Mouse (Mus musculus) right cerebral cortex, postnatal 36 days (tissue): ENCODE measurements around the gene Sstr2.
"Not testable (repeated sequence)": the region's sequence is repeated elsewhere in the genome, so short reads cannot be mapped to it uniquely, and the experiment has no call there.

Source experiments
- DNase-seq, 2 experiments: peaks; one replicate each; pipeline ENCODE4 v3.0.0; 2022; ENCODE audit warnings: low spot score in 2 of 2, mixed read lengths in 1 of 2

Gene Sstr2

GRCm38 (mm10) chr11:113656511-113656932 lies 37.4 kb downstream of the Sstr2 start:
- DNase-seq: no peak

DNA sequence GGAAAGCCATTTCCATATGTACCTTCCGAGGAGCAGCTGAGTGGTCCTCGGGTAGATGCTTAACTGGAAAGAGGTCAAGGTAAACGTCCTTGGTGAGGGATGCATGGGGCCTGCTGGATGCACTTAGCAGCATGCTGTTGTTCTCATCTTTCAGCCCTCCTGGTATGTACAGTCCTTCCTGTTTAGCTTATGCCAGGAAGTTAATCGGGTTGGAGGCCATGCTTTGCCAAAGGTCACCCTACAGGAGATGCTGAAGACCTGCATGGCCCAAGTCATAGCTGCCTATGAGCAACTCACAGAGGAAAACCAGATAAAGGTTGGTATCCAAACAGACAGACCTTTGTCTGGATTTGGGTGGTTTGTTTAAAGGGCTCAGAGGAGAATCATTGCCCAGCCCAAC lies 38.1 kb downstream of the Sstr2 start:
- DNase-seq: no peak

DNA sequence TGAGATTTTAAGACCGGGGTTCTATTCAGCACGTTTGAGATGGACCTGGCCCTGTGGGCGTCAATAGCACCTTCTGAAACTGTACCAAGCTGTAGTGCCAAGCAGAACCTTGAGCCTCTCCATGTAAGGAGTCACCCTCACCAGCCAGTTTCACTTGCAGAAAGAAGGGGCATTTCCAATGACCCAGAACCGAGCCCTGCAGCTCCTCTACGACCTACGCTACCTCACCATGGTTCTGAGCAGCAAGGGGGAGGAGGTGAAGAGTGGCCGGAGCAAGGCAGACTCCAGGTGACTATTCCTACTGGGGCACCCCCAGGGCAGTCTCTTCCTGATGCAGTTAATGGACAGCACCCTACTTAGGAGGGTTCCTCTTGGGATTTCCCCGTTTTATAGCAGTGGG lies 39.2 kb downstream of the Sstr2 start:
- DNase-seq: no peak

- DNase-seq: no peak
These were observed 39.6 kb downstream of the Sstr2 start for GRCm38 (mm10) chr11:113658763-113659162.

- not testable (repeated sequence) for DNase-seq
These were observed 41.1 kb downstream of the Sstr2 start for GRCm38 (mm10) chr11:113660213-113660612.

DNA sequence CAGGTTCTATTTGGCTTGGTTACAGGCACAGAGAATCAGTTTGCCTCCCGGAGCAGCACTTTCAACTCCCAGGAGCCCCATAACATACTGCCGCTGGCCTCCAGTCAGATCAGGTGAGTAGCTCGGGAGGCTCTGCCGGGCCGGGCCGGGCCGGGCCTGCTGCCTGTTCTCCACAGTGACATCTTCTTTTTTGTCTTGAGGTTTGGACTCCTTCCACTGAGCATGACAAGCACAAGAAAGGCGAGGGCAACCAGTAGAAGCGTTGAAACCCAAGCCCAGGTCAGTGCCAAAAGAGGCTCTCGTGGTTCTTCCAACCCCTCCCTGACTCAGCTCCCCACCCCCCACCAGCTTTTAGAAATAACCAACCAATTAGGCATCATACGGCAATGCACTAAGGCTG lies 41.8 kb downstream of the Sstr2 start:
- DNase-seq: no peak

DNA sequence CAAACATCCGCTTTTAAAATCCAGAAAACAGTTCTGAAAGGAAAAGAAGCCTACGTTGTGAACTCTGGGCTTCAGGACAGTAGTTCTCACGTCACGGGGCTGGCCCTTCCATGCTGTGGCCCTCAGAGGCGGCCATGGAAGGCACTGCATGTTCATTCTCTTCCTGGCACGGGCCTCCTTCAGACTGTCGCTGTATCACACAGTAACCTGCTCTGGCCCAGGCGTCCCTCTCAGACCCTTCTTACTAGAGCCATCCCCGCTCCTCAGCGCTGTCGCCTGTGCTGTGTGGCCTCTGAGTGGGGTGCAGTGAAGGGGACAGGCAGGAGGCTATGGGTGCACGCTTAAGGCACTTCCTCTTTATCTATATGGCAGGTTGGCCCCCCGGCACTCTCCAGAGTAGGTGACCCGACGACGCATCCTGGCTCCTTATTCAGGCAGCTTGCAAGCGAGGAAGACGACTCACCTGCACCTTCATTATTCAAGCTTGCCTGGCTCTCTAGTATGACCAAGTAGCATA lies 42.8 kb downstream of the Sstr2 start:
- DNase-seq: no peak

DNA sequence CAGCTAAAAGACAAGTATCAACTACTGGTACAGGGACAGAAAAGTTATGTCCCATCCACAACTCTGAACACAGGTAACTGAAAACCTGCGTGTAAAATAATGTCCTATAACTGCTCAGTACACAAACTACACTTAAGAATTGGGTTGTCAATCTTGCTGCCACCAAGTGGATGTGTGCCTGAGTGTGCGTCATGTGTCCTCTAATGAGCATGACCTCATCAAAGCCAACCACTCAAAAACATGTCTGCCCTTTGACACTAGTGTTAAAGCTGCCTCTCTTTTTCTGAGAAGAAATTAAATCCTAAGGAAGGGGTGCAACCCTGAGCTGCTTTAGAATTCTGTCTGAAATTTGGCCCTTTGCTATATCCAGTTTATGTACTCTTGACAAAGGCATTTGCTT lies 45.1 kb downstream of the Sstr2 start:
- DNase-seq: no peak

- no peak for DNase-seq
These were observed 47.1 kb downstream of the Sstr2 start for GRCm38 (mm10) chr11:113666205-113666604.

DNA sequence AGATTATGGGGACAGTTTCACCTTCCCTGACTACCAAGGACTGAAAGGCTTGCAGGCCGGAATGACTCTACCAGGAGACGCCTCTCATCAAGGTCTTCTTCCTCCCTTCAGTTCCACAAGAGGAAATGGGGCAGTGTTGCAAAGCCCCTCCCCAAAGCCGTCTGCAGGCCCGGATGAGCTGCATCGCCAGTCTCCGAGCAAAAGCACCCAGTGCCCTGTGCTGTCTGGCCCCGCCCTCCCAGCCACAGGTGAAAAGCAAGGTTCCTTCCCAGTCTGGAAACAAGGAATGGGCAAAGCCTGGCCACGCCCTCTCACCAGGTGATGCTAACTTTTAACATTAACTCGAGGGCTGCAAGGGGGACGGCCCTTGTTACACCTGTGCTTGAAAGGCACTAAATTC lies 47.5 kb downstream of the Sstr2 start:
- DNase-seq: no peak

DNA sequence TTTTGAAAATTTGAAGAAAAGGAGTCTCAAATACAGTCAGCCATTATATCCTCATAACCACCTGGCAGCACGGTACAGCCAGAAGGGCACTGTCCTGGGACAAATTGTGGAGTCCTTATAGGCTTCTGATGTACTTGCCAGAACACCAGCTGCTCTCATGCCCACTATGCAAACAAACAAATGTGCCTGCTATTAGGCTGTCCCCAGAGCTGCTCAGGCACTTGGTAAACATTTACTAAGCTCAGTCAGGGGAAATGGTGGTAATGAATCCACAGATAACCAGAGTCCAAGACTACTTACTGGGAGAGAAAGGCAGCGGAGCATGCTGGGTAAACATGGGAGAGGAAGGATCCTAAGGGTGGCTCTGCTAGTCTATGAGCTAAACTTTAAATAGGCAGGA lies 48.0 kb downstream of the Sstr2 start:
- no peak for DNase-seq

DNA sequence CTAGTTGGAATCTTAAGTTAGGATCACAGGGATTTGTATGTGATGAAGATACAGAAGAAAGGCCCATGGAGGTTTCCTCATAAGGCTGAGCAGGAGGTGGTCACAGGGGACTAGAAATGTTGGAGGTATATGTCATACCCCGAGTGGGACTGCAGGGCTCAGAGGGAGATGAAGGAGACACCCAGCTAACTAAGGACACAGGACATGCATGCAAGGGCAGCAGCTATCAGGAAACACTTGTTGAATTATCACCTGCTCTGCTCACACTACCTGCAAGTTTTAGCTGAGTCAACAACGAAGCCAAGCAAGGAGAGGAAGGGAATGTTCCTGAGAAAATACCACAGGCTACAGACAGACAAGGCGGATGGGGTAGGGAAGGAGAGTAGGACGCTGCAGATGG lies 48.6 kb downstream of the Sstr2 start:
- DNase-seq: no peak

- DNase-seq: no peak
These were observed 49.7 kb downstream of the Sstr2 start for GRCm38 (mm10) chr11:113668857-113669256.

- DNase-seq: no peak
These were observed 50.6 kb downstream of the Sstr2 start for GRCm38 (mm10) chr11:113669711-113670110.

- DNase-seq: no peak
These were observed 54.5 kb downstream of the Sstr2 start for GRCm38 (mm10) chr11:113673614-113674013.

DNA sequence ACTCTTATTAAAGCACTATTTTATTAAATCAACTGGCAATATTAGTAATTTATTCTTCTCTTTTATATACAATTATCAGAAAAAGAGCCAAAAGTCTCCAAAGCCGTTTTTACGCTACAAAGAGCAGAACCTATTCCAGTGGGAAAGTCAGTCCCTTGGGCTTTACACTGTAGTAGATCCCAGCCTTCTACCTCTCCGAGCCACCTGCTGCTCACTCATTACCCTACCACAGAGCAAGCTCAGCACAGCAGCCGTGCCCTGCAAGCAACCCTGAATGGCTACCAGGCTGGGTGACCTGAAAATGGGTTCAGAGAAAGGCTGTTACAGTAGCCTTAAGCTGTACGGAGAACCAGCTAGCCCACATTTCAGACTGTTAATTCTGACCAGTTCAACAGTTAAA lies 55.5 kb downstream of the Sstr2 start:
- DNase-seq: no peak
